Mouse (Mus musculus): ENCODE results near the gene Slc52a3. TPM values are rescaled to one million over a fixed set of nuclear protein-coding genes. Genes with fewer than 3 reads are reported as not detected.

Gene Slc52a3
- polyA plus RNA-seq, 1 experiment: 0.83 TPM

GRCm38 (mm10) chr2:152030986-152031385 is 34.7 kb downstream of the Slc52a3 start:
- H3K4me3 ChIP-seq (ENCODE audit: insufficient read depth, low read length): no peak overlapping the region
- no peaks in the 10 kb centered on the region for H3K4me1 ChIP-seq (ENCODE audit: control insufficient read depth, insufficient read depth, low read length)
- H3K27ac ChIP-seq (ENCODE audit: insufficient read depth, low read depth, low read length): no peak overlapping the region
- TF ChIP-seq POLR2A (IDR thresholded peaks at IDR 0.05; ENCODE audit: borderline replicate concordance, low read depth, low read length) (no peak), CTCF (IDR thresholded peaks at IDR 0.05; ENCODE audit: low read depth, low read length) (no peak)

DNA sequence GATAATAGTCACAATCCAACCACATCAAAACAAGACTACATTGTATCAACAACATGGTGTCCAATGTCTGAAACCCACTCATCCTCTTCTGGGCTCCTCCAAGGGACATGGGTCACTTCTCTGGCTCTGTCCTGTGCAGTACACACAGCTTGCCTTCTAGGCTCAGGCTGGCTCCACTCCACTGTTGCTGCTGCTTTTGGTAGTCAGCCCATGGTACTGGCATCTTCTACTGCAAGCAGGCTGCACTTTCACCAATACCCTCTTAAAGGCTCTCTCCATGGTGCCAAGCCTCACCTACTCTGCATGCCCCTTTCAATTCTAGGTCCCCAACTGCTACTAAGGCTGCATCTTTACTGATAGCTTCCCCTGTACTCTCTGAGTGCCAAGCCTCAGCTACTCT is 43.8 kb downstream of the Slc52a3 start:
- Histone ChIP-seq H3K4me1 (ENCODE audit: control insufficient read depth, insufficient read depth, low read length) (no peaks in the 10 kb centered on the region), H3K27ac (ENCODE audit: insufficient read depth, low read depth, low read length) (no peak overlapping the region), H3K4me3 (ENCODE audit: insufficient read depth, low read length) (no peak overlapping the region)
- no peak for TF ChIP-seq POLR2A (IDR thresholded peaks at IDR 0.05; ENCODE audit: borderline replicate concordance, low read depth, low read length)
- TF ChIP-seq CTCF (IDR thresholded peaks at IDR 0.05; ENCODE audit: low read depth, low read length): no peak

- no peak for TF ChIP-seq POLR2A (IDR thresholded peaks at IDR 0.05; ENCODE audit: borderline replicate concordance, low read depth, low read length)
- TF ChIP-seq CTCF (IDR thresholded peaks at IDR 0.05; ENCODE audit: low read depth, low read length): no peak
- Histone ChIP-seq H3K4me3 (ENCODE audit: insufficient read depth, low read length) (no peak overlapping the region), H3K4me1 (ENCODE audit: control insufficient read depth, insufficient read depth, low read length) (no peaks in the 10 kb centered on the region), H3K27ac (ENCODE audit: insufficient read depth, low read depth, low read length) (no peak overlapping the region)
Measured at GRCm38 (mm10) chr2:152047116-152048002, 51.0 kb downstream of the Slc52a3 start.

GRCm38 (mm10) chr2:152048003-152048980 is 52.0 kb downstream of the Slc52a3 start:
- TF ChIP-seq CTCF (IDR thresholded peaks at IDR 0.05; ENCODE audit: low read depth, low read length) (no peak), POLR2A (IDR thresholded peaks at IDR 0.05; ENCODE audit: borderline replicate concordance, low read depth, low read length) (no peak)
- Histone ChIP-seq H3K4me3 (ENCODE audit: insufficient read depth, low read length) (no peak overlapping the region), H3K27ac (ENCODE audit: insufficient read depth, low read depth, low read length) (no peak overlapping the region), H3K4me1 (ENCODE audit: control insufficient read depth, insufficient read depth, low read length) (no peaks in the 10 kb centered on the region)

GRCm38 (mm10) chr2:152048981-152049441 is 52.7 kb downstream of the Slc52a3 start:
- no peaks in the 10 kb centered on the region for H3K4me1 ChIP-seq (ENCODE audit: control insufficient read depth, insufficient read depth, low read length)
- no peak for TF ChIP-seq POLR2A (IDR thresholded peaks at IDR 0.05; ENCODE audit: borderline replicate concordance, low read depth, low read length)
- no peak for TF ChIP-seq CTCF (IDR thresholded peaks at IDR 0.05; ENCODE audit: low read depth, low read length)
- no peak overlapping the region for H3K27ac ChIP-seq (ENCODE audit: insufficient read depth, low read depth, low read length)
- no peak overlapping the region for H3K4me3 ChIP-seq (ENCODE audit: insufficient read depth, low read length)

DNA sequence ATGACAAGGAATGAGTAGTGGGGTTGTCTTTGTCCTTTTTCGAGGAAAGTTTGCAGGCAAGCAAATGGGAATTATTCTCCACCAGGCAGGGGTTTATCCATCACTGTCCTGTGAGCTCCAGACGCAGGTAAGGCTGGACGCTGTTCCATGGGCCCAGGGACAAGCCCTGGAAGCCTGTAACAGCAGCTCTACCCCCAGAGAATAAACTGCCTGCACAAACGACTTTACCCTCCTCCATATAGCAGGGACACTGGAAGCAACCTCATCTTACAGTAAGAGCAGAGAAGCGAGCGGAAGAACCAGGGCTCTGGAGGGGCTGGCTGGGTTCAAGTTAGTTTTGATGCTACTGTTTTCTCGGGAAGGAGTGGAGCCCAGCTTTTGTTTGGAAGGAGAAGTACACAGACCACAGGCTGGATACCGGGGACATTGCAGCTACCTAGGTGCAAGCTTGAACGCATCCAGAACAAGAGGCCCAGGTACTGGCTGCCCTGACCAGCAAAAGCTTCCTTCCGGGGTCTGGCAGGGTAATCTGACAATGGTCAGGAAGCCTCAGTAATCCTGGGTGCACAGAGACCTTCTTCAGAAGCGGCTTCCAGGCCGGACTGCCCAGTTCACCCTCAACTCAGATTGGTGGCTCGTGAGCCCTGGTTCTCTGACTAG is 53.4 kb downstream of the Slc52a3 start:
- H3K27ac ChIP-seq (ENCODE audit: insufficient read depth, low read depth, low read length): no peak overlapping the region
- H3K4me1 ChIP-seq (ENCODE audit: control insufficient read depth, insufficient read depth, low read length): no peaks in the 10 kb centered on the region
- TF ChIP-seq POLR2A (IDR thresholded peaks at IDR 0.05; ENCODE audit: borderline replicate concordance, low read depth, low read length): no peak
- no peak for TF ChIP-seq CTCF (IDR thresholded peaks at IDR 0.05; ENCODE audit: low read depth, low read length)
- no peak overlapping the region for H3K4me3 ChIP-seq (ENCODE audit: insufficient read depth, low read length)

DNA sequence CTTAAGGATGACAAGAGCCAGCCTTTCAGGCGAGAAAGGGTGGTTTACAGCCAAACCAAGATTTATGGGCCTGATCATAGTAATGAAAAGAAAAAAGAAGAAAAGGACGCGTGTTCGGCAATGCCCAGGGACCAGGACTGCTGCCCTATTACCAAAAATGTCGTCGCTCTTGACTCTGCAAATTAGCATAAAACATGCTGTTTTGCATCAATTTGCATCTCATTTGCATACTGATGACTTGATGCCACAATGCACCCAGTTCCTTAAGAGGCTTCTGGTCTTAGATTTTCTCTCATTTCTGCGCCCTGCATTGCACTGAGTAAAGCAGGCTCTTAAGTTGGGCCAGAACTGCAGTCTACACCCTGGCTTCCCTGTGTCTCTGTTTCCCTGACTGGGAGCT is 54.0 kb downstream of the Slc52a3 start:
- no peak for TF ChIP-seq CTCF (IDR thresholded peaks at IDR 0.05; ENCODE audit: low read depth, low read length)
- H3K27ac ChIP-seq (ENCODE audit: insufficient read depth, low read depth, low read length): no peak overlapping the region
- no peak overlapping the region for H3K4me3 ChIP-seq (ENCODE audit: insufficient read depth, low read length)
- H3K4me1 ChIP-seq (ENCODE audit: control insufficient read depth, insufficient read depth, low read length): no peaks in the 10 kb centered on the region

DNA sequence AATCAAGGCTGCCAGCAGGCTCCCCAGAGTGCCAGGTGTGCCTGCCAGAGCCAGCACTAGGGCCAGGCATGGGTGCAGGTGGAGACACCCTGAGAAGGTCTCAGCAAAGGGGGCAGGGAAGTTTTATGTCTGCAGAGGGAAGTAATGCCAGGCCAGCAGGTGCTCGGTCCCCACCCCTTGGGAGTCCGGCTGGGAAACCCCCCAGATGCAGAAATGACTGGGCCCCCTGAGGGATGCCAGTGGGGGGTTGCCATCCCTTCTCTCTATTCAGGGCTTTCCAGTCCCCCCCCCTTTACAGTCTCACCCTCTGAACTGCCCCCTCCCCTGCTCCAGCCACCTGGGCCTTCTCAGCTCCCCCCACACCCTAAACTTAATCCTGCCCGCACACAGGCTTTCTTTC is 55.7 kb downstream of the Slc52a3 start:
- Histone ChIP-seq H3K27ac (ENCODE audit: insufficient read depth, low read depth, low read length) (no peak overlapping the region), H3K4me1 (ENCODE audit: control insufficient read depth, insufficient read depth, low read length) (no peaks in the 10 kb centered on the region), H3K4me3 (ENCODE audit: insufficient read depth, low read length) (no peak overlapping the region)
- TF ChIP-seq POLR2A (IDR thresholded peaks at IDR 0.05; ENCODE audit: borderline replicate concordance, low read depth, low read length): no peak
- TF ChIP-seq CTCF (IDR thresholded peaks at IDR 0.05; ENCODE audit: low read depth, low read length): no peak

GRCm38 (mm10) chr2:152055406-152055805 is 59.1 kb downstream of the Slc52a3 start:
- H3K4me1 ChIP-seq (ENCODE audit: control insufficient read depth, insufficient read depth, low read length): no peaks in the 10 kb centered on the region
- no peak overlapping the region for H3K4me3 ChIP-seq (ENCODE audit: insufficient read depth, low read length)
- no peak for TF ChIP-seq POLR2A (IDR thresholded peaks at IDR 0.05; ENCODE audit: borderline replicate concordance, low read depth, low read length)
- no peak for TF ChIP-seq CTCF (IDR thresholded peaks at IDR 0.05; ENCODE audit: low read depth, low read length)
- H3K27ac ChIP-seq (ENCODE audit: insufficient read depth, low read depth, low read length): no peak overlapping the region

All from bone marrow macrophage, adult 2 months (primary cell).